Mouse (Mus musculus) heart, postnatal 0 days (tissue): ENCODE data around the gene Olfr518.

Experiments
- CTCF ChIP-seq: IDR thresholded peaks from 2 replicates; pipeline ENCODE4 v1.5.1; 2016; ENCODE audit warnings: antibody characterized with exemption, control low read depth, low read depth
- EP300 ChIP-seq: IDR thresholded peaks from 2 replicates; pipeline ENCODE4 v1.6.1; 2016; ENCODE audit warnings: antibody characterized with exemption, low read depth

DNA sequence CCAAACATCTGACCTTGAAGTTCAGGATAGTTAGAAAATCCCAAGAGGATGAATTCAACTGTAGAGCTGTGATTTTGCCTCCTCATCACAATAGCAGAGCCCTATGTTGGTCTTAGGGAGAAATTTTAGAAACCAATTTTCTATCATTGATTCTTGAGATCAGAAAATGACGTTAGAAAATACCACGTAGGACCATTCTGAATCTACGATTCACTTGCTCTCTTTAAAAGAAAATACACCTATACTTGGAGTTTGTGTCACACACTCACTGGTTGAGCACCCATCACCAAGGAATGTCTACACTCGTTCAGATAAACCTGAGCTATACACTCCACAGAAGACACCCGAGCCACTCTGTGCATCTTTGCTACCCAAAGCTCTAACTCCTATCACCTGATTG, 9.5 kb upstream of the Olfr518 start, which contains the start of gene Olfr519:
- TF ChIP-seq CTCF (no peak), EP300 (no peak)
